Mouse (Mus musculus): ENCODE data around the gene Tmc5. TPM values are rescaled to one million over a fixed set of nuclear protein-coding genes. Genes with fewer than 3 reads are reported as not detected.

Gene Tmc5
- total and polyA plus RNA-seq, 2 experiments from 2014 or later: 0.14 TPM; not detected in 1

GRCm38 (mm10) chr7:118708002-118708401 is 110.9 kb downstream of the Tmc5 start:
- Histone ChIP-seq H3K4me1 (ENCODE audit: control insufficient read depth, insufficient read depth) (peaks cover 17% of the 10 kb centered on the region), H3K9ac (replicated peaks; ENCODE audit: low read depth, low read length) (no peak overlapping the region), H3K36me3 (replicated peaks; ENCODE audit: control insufficient read depth, insufficient read depth, low read length) (no peaks in the 10 kb centered on the region), H3K4me3 (ENCODE audit: low read depth, low read length) (no peak overlapping the region), H3K27ac (ENCODE audit: low read depth) (no peak overlapping the region), H3K9me3 (replicated peaks; ENCODE audit: control insufficient read depth, low read length) (no peaks in the 10 kb centered on the region), H3K4me2 (ENCODE audit: low read depth, low read length) (no peak overlapping the region), H3K27me3 (ENCODE audit: control insufficient read depth, insufficient read depth, low read length) (no peaks in the 10 kb centered on the region)
- DNase-seq (ENCODE audit: low spot score) (no peak), ATAC-seq (ENCODE audit: insufficient read depth, low read depth) (no peak)
- TF ChIP-seq CTCF (IDR thresholded peaks at IDR 0.05; ENCODE audit: low read depth) (no peak), EP300 (IDR thresholded peaks at IDR 0.05; ENCODE audit: low read depth) (no peak)
- 28% methylated on average over 4 of the region's 4 CpGs for WGBS

DNA sequence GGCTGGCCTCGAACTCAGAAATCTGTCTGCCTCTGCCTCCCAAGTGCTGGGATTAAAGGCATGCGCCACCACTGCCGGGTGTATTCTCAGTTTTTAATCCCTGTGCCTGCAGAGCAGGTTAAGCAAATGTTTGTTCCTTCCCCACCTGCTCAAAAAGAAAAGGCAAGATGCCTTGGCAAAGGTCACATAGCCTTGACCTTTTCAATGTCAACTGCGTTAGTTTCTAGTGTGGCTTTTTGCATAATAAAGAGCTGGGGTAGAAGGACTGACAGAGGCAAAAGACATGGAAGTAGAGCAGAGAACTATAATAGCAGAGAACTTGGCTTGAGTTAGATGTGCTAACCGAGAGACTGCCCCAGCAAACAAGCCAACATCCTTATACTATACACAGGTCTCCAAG is 113.7 kb downstream of the Tmc5 start:
- Histone ChIP-seq H3K27ac (ENCODE audit: low read depth) (no peak overlapping the region), H3K9me3 (replicated peaks; ENCODE audit: control insufficient read depth, low read length) (no peaks in the 10 kb centered on the region), H3K9ac (replicated peaks; ENCODE audit: low read depth, low read length) (no peak overlapping the region), H3K27me3 (ENCODE audit: control insufficient read depth, insufficient read depth, low read length) (no peaks in the 10 kb centered on the region), H3K4me2 (ENCODE audit: low read depth, low read length) (no peak overlapping the region), H3K4me1 (ENCODE audit: control insufficient read depth, insufficient read depth) (0 out of 2 replicates have a peak, but pooled peaks cover 5% of the 10 kb centered on the region), H3K4me3 (ENCODE audit: low read depth, low read length) (no peak overlapping the region), H3K36me3 (replicated peaks; ENCODE audit: control insufficient read depth, insufficient read depth, low read length) (0 out of 2 replicates have a peak, but pooled peaks cover 6% of the 10 kb centered on the region)
- no peak for ATAC-seq (ENCODE audit: insufficient read depth, low read depth)
- TF ChIP-seq EP300 (IDR thresholded peaks at IDR 0.05; ENCODE audit: low read depth): no peak
- TF ChIP-seq CTCF (IDR thresholded peaks at IDR 0.05; ENCODE audit: low read depth): no peak
- no peak for DNase-seq (ENCODE audit: low spot score)
- WGBS: 69% methylated on average over 5 of the region's 5 CpGs

DNA sequence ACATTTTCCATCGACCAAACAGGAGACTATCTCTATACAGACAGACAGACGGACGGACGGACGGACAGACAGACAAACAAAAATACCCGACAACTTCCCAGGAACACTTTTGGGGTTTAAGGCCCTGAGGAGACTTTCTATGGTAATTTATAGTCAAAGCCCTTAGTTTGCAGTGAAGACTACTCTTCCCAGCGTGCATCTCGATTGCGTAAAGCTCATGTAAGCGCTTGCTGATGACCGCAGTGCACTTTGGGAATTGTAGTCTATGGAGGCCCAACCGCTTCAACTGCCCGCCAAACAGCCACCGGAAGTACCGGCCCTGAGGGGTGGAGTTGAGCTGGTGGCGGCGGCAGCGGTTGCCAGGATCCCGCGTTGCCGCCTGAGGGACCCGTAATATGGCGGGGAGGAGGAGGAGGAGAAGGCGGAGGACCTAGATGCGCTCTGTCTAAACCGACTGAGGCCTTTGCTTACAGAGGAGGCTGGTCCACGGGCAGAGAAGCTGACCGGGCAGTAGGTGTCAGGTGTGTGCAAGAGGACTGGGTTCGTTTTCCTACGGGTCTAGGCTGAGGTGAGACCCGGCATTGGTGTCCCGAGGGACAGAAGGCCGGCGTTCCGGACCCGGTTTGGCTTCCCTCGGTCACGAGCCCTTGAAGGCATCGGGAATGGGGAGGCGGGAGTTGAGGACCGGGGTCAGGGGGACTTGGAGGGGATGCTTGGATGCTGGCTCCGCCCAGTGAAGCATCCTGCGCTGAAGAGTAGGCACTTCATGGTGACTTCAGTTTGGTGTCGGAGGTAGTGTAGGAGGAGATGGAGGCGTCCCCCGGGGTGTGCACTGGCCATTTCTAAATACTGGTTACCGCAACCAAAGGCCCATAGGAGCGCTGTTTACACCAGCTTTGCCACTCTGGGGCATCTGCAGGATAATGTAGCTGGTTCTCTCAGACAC is 115.4 kb downstream of the Tmc5 start, which contains the start of gene Ccp110:
Gene Ccp110 (plus strand): TSS at position 325 of the 946 bp plus-strand sequence.
- DNase-seq (ENCODE audit: low spot score) (peak; percentile 98), ATAC-seq (ENCODE audit: insufficient read depth, low read depth) (peak; percentile 99)
- 0 out of 2 replicates have a peak, but pooled peaks cover 5% of the 10 kb centered on the region for H3K4me1 ChIP-seq (ENCODE audit: control insufficient read depth, insufficient read depth)
- H3K9ac ChIP-seq (replicated peaks; ENCODE audit: low read depth, low read length): peak within 1 kb of the TSS; percentile 62
- H3K4me3 ChIP-seq (ENCODE audit: low read depth, low read length): peak within 1 kb of the TSS; percentile 78
- peaks cover 10% of the 10 kb centered on the region for H3K36me3 ChIP-seq (replicated peaks; ENCODE audit: control insufficient read depth, insufficient read depth, low read length)
- H3K9me3 ChIP-seq (replicated peaks; ENCODE audit: control insufficient read depth, low read length): no peaks in the 10 kb centered on the region
- H3K4me2 ChIP-seq (ENCODE audit: low read depth, low read length): peak within 1 kb of the TSS; percentile 81
- H3K27me3 ChIP-seq (ENCODE audit: control insufficient read depth, insufficient read depth, low read length): no peaks in the 10 kb centered on the region
- no peak within 1 kb of the TSS for H3K27ac ChIP-seq (ENCODE audit: low read depth)
- WGBS: 1% methylated on average over 48 of the region's 48 CpGs
- TF ChIP-seq CTCF (IDR thresholded peaks at IDR 0.05; ENCODE audit: low read depth): no peak
- no peak for TF ChIP-seq EP300 (IDR thresholded peaks at IDR 0.05; ENCODE audit: low read depth)

GRCm38 (mm10) chr7:118714873-118715272 is 117.8 kb downstream of the Tmc5 start:
- H3K27me3 ChIP-seq (ENCODE audit: control insufficient read depth, insufficient read depth, low read length): no peaks in the 10 kb centered on the region
- DNase-seq (ENCODE audit: low spot score) (no peak), ATAC-seq (ENCODE audit: insufficient read depth, low read depth) (no peak)
- no peak overlapping the region for H3K4me3 ChIP-seq (ENCODE audit: low read depth, low read length)
- no peak overlapping the region for H3K4me2 ChIP-seq (ENCODE audit: low read depth, low read length)
- H3K9ac ChIP-seq (replicated peaks; ENCODE audit: low read depth, low read length): no peak overlapping the region
- no peaks in the 10 kb centered on the region for H3K9me3 ChIP-seq (replicated peaks; ENCODE audit: control insufficient read depth, low read length)
- TF ChIP-seq CTCF (IDR thresholded peaks at IDR 0.05; ENCODE audit: low read depth): no peak
- TF ChIP-seq EP300 (IDR thresholded peaks at IDR 0.05; ENCODE audit: low read depth): no peak
- H3K36me3 ChIP-seq (replicated peaks; ENCODE audit: control insufficient read depth, insufficient read depth, low read length): peaks cover 15% of the 10 kb centered on the region
- 72% methylated on average over 1 of the region's 1 CpGs for WGBS
- H3K27ac ChIP-seq (ENCODE audit: low read depth): no peak overlapping the region
- 0 out of 2 replicates have a peak, but pooled peaks cover 5% of the 10 kb centered on the region for H3K4me1 ChIP-seq (ENCODE audit: control insufficient read depth, insufficient read depth)

DNA sequence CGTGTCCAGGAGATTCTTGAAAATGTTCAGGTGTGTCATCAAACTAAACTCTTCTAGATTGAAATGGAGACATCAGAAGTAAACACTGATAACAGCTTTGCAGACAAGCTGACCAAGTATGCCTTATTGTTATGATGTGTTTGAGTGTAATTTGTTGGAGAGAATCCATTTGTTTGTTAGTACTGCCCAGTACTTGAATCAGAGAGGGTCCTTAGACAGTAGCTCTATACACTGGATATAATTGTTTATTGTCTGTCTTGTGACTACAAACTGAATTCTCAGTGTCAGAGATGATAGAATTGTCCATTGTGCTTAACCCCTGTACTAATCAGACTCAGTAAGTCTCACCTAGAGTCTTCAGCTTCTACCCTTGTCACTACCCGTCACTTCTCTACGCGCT is 121.0 kb downstream of the Tmc5 start:
- Histone ChIP-seq H3K4me2 (ENCODE audit: low read depth, low read length) (no peak overlapping the region), H3K9me3 (replicated peaks; ENCODE audit: control insufficient read depth, low read length) (no peaks in the 10 kb centered on the region), H3K9ac (replicated peaks; ENCODE audit: low read depth, low read length) (no peak overlapping the region), H3K36me3 (replicated peaks; ENCODE audit: control insufficient read depth, insufficient read depth, low read length) (peaks cover 32% of the 10 kb centered on the region), H3K4me1 (ENCODE audit: control insufficient read depth, insufficient read depth) (0 out of 2 replicates have a peak, but pooled peaks cover 3% of the 10 kb centered on the region), H3K4me3 (ENCODE audit: low read depth, low read length) (no peak overlapping the region), H3K27me3 (ENCODE audit: control insufficient read depth, insufficient read depth, low read length) (no peaks in the 10 kb centered on the region), H3K27ac (ENCODE audit: low read depth) (no peak overlapping the region)
- WGBS: 92% methylated on average over 4 of the region's 4 CpGs
- no peak for TF ChIP-seq EP300 (IDR thresholded peaks at IDR 0.05; ENCODE audit: low read depth)
- no peak for TF ChIP-seq CTCF (IDR thresholded peaks at IDR 0.05; ENCODE audit: low read depth)
- ATAC-seq (ENCODE audit: insufficient read depth, low read depth) (no peak), DNase-seq (ENCODE audit: low spot score) (no peak)

All from heart, postnatal 0 days (tissue).